Mouse (Mus musculus) midbrain, embryonic 10.5 days (tissue): ENCODE data around the gene Tnpo1. TPM values are rescaled to one million over a fixed set of nuclear protein-coding genes. Genes with fewer than 3 reads are reported as not detected.
A peak's percentile ranks its signal among the peaks of the same experiment; 100 is the strongest.

Experiments used
- DNase-seq: peaks from one replicate; pipeline ENCODE4 v3.0.0-alpha.2; 2017; ENCODE audit warnings: low spot score
- H3K27ac ChIP-seq: fragments of 300-500 bp; sonication (generic); replicated peaks from 2 replicates; pipeline ENCODE4 v1.5.1; 2016; ENCODE audit warnings: mild to moderate bottlenecking
- H3K27me3 ChIP-seq: fragments of 300-500 bp; sonication (generic); 2 replicates; pipeline ENCODE4 v1.6.1; 2016; ENCODE audit warnings: low read depth, mild to moderate bottlenecking; ENCODE audit not compliant: poor library complexity, severe bottlenecking
- H3K36me3 ChIP-seq: fragments of 300-500 bp; sonication (generic); 2 replicates; pipeline ENCODE4 v1.6.1; 2016; ENCODE audit warnings: mild to moderate bottlenecking, moderate library complexity
- H3K4me1 ChIP-seq: fragments of 300-500 bp; sonication (generic); 2 replicates; pipeline ENCODE4 v1.6.1; 2016
- H3K4me3 ChIP-seq: fragments of 300-500 bp; sonication (generic); 2 replicates; pipeline ENCODE4 v1.5.1; 2016; ENCODE audit warnings: mild to moderate bottlenecking, moderate library complexity
- H3K9me3 ChIP-seq: fragments of 300-500 bp; sonication (generic); replicated peaks from 2 replicates; pipeline ENCODE4 v1.6.1; 2016; ENCODE audit warnings: mild to moderate bottlenecking
- WGBS: fragments of 180-500 bp; shearing (Covaris S2); methylation state at CpG from one replicate; pipeline ENCODE4 v1.1.7; 2016; 5-methylcytosine and 5-hydroxymethylcytosine counted together
- polyA plus RNA-seq: library from polyadenylated mRNA; unstranded; fragments of >200 nt; fragmentation: Nextera tagmentation; extraction: Ambion mirVana; gene quantifications from 2 replicates; pipeline ENCODE4 v1.2.1, GENCODE M21; 2016

Tnpo1 gene
- 75.1 and 75.7 TPM in 2 replicates for polyA plus RNA-seq

- Histone ChIP-seq H3K4me1 (peaks cover 18% of the 10 kb centered on the region), H3K36me3 (peaks cover 30% of the 10 kb centered on the region), H3K27ac (peak within 1 kb of the TSS; percentile 100), H3K4me3 (peak within 1 kb of the TSS; percentile 99), H3K9me3 (peaks cover 16% of the 10 kb centered on the region), H3K27me3 (no peaks in the 10 kb centered on the region)
- under 1% methylated on average over 70 of the region's 75 CpGs for WGBS
- DNase-seq: peak; percentile 95
These were observed at the start of gene Tnpo1 for GRCm38 (mm10) chr13:98926213-98926957. TSS of gene Tnpo1 (minus strand) at chr13:98926384.

- no peaks in the 10 kb centered on the region for H3K36me3 ChIP-seq
- 88% methylated on average over 3 of the region's 3 CpGs for WGBS
- H3K27me3 ChIP-seq: no peaks in the 10 kb centered on the region
- H3K4me1 ChIP-seq: no peaks in the 10 kb centered on the region
- H3K27ac ChIP-seq: no peak overlapping the region
- no peaks in the 10 kb centered on the region; the same call in 1 of the 2 replicates for H3K9me3 ChIP-seq
- no peak overlapping the region for H3K4me3 ChIP-seq
- DNase-seq: no peak
These were observed 45.9 kb upstream of the Tnpo1 start for GRCm38 (mm10) chr13:98972090-98972489.

GRCm38 (mm10) chr13:98971641-98972040 lies 45.5 kb upstream of the Tnpo1 start:
- Histone ChIP-seq H3K27ac (no peak overlapping the region), H3K36me3 (no peaks in the 10 kb centered on the region), H3K27me3 (no peaks in the 10 kb centered on the region), H3K4me1 (no peaks in the 10 kb centered on the region), H3K9me3 (no peaks in the 10 kb centered on the region; the same call in 1 of the 2 replicates), H3K4me3 (no peak overlapping the region)
- no peak for DNase-seq
- WGBS: 75% methylated on average over 5 of the region's 5 CpGs

- no peak for DNase-seq
- H3K36me3 ChIP-seq: no peaks in the 10 kb centered on the region
- H3K27ac ChIP-seq: no peak overlapping the region
- H3K27me3 ChIP-seq: no peaks in the 10 kb centered on the region
- H3K9me3 ChIP-seq: no peaks in the 10 kb centered on the region
- no peak overlapping the region for H3K4me3 ChIP-seq
- H3K4me1 ChIP-seq: no peaks in the 10 kb centered on the region
- WGBS: 92% methylated on average over 4 of the region's 4 CpGs
These were observed 42.3 kb upstream of the Tnpo1 start for GRCm38 (mm10) chr13:98968517-98968916.

GRCm38 (mm10) chr13:98967942-98968341 lies 41.8 kb upstream of the Tnpo1 start:
- WGBS: 90% methylated on average over 6 of the region's 6 CpGs
- no peak for DNase-seq
- Histone ChIP-seq H3K27me3 (no peaks in the 10 kb centered on the region), H3K27ac (no peak overlapping the region), H3K4me3 (no peak overlapping the region), H3K9me3 (no peaks in the 10 kb centered on the region), H3K36me3 (no peaks in the 10 kb centered on the region), H3K4me1 (no peaks in the 10 kb centered on the region)

- Histone ChIP-seq H3K36me3 (no peaks in the 10 kb centered on the region), H3K27ac (no peak overlapping the region), H3K4me3 (no peak overlapping the region), H3K4me1 (no peaks in the 10 kb centered on the region), H3K27me3 (no peaks in the 10 kb centered on the region), H3K9me3 (no peaks in the 10 kb centered on the region)
- 89% methylated on average over 5 of the region's 5 CpGs for WGBS
- no peak for DNase-seq
These were observed 40.4 kb upstream of the Tnpo1 start for GRCm38 (mm10) chr13:98966583-98966982.

- no peaks in the 10 kb centered on the region; the same call in 1 of the 2 replicates for H3K9me3 ChIP-seq
- H3K4me1 ChIP-seq: no peaks in the 10 kb centered on the region
- H3K36me3 ChIP-seq: no peaks in the 10 kb centered on the region
- no peak overlapping the region for H3K27ac ChIP-seq
- no peak overlapping the region for H3K4me3 ChIP-seq
- no peaks in the 10 kb centered on the region for H3K27me3 ChIP-seq
- WGBS: 91% methylated on average over 1 of the region's 1 CpGs
- DNase-seq: no peak
These were observed 37.4 kb upstream of the Tnpo1 start for GRCm38 (mm10) chr13:98963612-98964011.

GRCm38 (mm10) chr13:98958177-98958576 lies 32.0 kb upstream of the Tnpo1 start:
- DNase-seq: no peak
- H3K27ac ChIP-seq: no peak overlapping the region

GRCm38 (mm10) chr13:98956209-98956608 lies 30.0 kb upstream of the Tnpo1 start:
- DNase-seq: no peak
- H3K36me3 ChIP-seq: no peaks in the 10 kb centered on the region
- H3K27me3 ChIP-seq: no peaks in the 10 kb centered on the region
- no peaks in the 10 kb centered on the region; the same call in 1 of the 2 replicates for H3K9me3 ChIP-seq
- no peak overlapping the region for H3K27ac ChIP-seq
- peaks cover 24% of the 10 kb centered on the region for H3K4me1 ChIP-seq
- H3K4me3 ChIP-seq: no peak overlapping the region
- 87% methylated on average over 2 of the region's 2 CpGs for WGBS

More at GRCm38 (mm10) chr13:98958177-98958576, 32.0 kb upstream of the Tnpo1 start:
- no peaks in the 10 kb centered on the region; the same call in 1 of the 2 replicates for H3K9me3 ChIP-seq
- WGBS: 44% methylated on average over 2 of the region's 2 CpGs
- H3K36me3 ChIP-seq: no peaks in the 10 kb centered on the region
- no peak overlapping the region for H3K4me3 ChIP-seq
- H3K27me3 ChIP-seq: no peaks in the 10 kb centered on the region
- H3K4me1 ChIP-seq: peaks cover 24% of the 10 kb centered on the region

- H3K36me3 ChIP-seq: no peaks in the 10 kb centered on the region
- H3K9me3 ChIP-seq: no peaks in the 10 kb centered on the region; the same call in 1 of the 2 replicates
- H3K27me3 ChIP-seq: no peaks in the 10 kb centered on the region
- no peak overlapping the region for H3K27ac ChIP-seq
- H3K4me3 ChIP-seq: no peak overlapping the region
- 65% methylated on average over 6 of the region's 6 CpGs for WGBS
- H3K4me1 ChIP-seq: peaks cover 24% of the 10 kb centered on the region
- DNase-seq: no peak
These were observed 29.5 kb upstream of the Tnpo1 start for GRCm38 (mm10) chr13:98955676-98956075.

GRCm38 (mm10) chr13:98955226-98955625 lies 29.0 kb upstream of the Tnpo1 start:
- Histone ChIP-seq H3K27me3 (no peaks in the 10 kb centered on the region), H3K27ac (no peak overlapping the region), H3K4me3 (no peak overlapping the region), H3K36me3 (no peaks in the 10 kb centered on the region), H3K4me1 (peaks cover 24% of the 10 kb centered on the region), H3K9me3 (no peaks in the 10 kb centered on the region; the same call in 1 of the 2 replicates)
- 72% methylated on average over 5 of the region's 5 CpGs for WGBS
- DNase-seq: no peak

GRCm38 (mm10) chr13:98953830-98954229 lies 27.6 kb upstream of the Tnpo1 start:
- no peaks in the 10 kb centered on the region for H3K9me3 ChIP-seq
- no peak overlapping the region for H3K27ac ChIP-seq
- H3K36me3 ChIP-seq: no peaks in the 10 kb centered on the region
- peaks cover 24% of the 10 kb centered on the region for H3K4me1 ChIP-seq
- H3K27me3 ChIP-seq: no peaks in the 10 kb centered on the region
- no peak overlapping the region for H3K4me3 ChIP-seq
- WGBS: 93% methylated on average over 5 of the region's 5 CpGs
- no peak for DNase-seq

- Histone ChIP-seq H3K9me3 (no peaks in the 10 kb centered on the region), H3K27ac (no peak overlapping the region), H3K4me3 (no peak overlapping the region), H3K36me3 (no peaks in the 10 kb centered on the region), H3K4me1 (peaks cover 19% of the 10 kb centered on the region), H3K27me3 (no peaks in the 10 kb centered on the region)
- no peak for DNase-seq
- WGBS: 74% methylated on average over 7 of the region's 7 CpGs
These were observed 25.8 kb upstream of the Tnpo1 start for GRCm38 (mm10) chr13:98951951-98952350.
